Mouse (Mus musculus): ENCODE data around the gene Snx9.

Snx9 gene

DNA sequence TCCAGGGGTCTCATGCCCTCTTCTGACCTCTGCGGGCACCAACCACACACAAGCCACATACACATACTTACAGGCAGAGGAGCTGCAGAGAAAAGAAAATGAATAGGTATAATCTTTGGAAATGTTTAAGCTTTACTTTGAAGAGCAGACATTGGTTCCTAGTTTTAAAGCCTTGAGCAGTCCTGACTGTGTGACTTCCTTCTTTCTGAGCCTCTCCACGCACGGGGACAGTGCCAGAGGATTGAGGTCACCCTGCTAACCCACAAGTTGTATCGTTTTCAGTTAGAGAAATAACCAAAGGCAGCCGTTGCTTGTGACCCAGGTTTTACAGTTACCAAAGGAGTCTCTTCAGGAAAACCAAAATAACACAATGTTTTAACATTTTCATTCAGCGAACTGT, 87.9 kb downstream of the Snx9 start:
- DNase-seq (ENCODE audit: low spot score in 2 of 2), result no peak

DNA sequence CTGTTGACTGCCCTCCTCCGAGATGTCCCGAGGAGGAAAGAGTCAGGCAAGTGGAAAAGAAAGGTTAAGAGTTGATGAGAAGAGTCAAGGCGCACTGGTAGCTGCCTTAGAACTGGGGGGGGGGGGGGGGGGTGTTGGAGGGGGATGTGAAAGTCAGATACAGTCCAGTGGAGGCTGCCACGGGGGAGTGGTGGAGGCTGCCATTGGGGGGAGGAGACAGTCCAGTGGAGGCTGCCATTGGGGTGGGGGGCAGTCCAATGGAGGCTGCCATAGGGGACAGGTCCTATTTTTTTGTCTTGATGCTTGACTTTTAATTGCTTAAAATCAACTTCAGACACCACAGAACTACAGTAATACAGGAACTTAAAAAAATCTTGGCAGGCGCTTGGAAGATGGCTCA, 91.0 kb downstream of the Snx9 start:
- no peak for DNase-seq (ENCODE audit: low spot score in 2 of 2)

DNA sequence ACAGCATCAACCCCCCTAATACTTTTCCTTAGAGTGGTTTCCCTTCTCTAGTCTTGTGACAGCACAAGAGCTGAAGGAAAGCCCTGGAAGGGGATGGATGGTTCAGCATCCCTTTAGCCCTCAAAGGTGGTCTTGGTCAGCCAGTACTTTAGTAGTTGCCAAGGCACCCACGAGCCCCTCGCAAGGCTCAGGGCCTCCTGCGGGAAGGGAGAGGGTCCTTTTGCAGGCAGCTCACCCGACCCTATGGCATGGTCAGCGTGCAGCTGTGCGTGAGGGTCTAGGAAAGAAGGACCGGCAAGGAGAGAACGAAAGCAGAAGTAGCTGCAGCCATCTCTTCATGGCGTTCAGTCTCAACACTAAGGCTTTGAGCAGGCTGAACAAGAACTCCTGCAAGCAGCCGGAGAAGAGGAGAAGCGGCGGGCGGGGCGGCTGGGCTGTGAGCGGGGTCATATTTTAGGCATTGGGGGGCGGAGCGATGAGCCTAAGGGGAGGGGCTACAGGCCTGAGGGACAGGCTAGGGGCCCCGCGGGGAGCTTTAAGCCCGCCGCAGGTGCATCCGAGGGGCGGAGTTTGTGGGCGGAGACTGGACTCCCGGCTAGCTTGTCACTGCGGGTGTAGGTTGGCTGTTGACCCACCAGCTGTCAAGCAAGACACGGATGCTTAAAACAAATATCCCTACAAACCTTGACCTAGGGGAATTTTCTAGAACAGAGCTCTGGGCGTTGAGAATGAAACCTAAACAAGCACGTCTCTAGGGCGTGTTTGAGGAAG, 93.6 kb downstream of the Snx9 start:
- DNase-seq (ENCODE audit: low spot score in 2 of 2), result peak; percentile 45 to 54

DNA sequence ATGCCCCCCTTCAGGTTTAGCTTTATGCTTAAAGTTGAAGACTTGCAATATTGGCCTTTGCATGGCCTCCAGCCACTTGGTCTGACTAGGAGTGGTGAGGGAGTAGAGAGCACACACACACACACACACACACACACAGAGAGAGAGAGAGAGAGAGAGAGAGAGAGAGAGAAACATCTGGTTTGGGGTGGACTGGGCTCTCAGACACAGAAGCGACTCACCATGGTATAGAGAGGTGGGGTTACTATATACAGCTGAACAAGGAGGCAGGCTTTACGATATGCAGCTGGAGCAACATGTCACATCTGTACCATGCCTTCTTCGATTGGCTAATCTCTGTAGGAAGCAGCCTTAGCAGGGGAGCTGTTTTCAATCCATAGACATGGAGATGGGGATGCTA, 94.6 kb downstream of the Snx9 start:
- DNase-seq (ENCODE audit: low spot score in 2 of 2), result no peak

DNA sequence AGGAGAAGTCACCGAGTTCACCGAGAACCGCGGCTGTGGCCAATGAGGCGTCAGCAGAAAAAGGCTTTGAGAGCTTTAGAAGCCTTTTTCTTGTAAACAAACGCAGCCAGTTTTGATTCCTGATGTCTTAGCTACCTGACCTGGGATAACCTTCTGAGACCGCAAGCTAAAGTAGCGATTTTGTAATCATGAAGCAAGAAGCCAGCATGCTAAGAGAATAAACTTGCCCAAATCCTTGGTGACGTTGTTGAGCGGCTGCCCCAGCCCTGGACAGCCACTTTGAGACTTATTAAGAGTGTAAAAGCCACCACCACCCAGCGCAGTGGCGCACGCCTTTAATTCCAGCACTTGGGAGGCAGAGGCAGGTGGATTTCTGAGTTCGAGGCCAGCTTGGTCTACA, 95.1 kb downstream of the Snx9 start:
- DNase-seq (ENCODE audit: low spot score in 2 of 2), result no peak

DNA sequence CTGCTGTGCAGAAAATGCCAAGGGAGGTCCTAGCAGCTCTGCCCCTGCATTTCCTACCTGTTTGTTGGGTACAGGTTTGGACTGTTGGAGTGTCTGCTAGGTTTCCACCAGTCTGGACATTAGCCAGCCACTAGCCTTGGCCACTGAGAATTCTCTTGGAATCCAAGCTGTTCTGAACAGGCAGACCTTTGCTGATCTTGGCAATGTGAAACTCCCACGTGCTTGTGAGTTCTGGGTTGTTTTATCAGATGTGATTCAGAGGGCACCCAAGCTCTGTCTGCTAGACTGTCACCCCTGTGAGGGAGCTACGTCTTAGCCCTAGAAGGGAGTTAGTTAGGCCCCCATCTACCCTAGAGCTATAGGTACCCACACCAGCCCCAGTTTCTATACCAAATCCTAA, 96.3 kb downstream of the Snx9 start:
- no peak for DNase-seq (ENCODE audit: low spot score in 2 of 2)

DNA sequence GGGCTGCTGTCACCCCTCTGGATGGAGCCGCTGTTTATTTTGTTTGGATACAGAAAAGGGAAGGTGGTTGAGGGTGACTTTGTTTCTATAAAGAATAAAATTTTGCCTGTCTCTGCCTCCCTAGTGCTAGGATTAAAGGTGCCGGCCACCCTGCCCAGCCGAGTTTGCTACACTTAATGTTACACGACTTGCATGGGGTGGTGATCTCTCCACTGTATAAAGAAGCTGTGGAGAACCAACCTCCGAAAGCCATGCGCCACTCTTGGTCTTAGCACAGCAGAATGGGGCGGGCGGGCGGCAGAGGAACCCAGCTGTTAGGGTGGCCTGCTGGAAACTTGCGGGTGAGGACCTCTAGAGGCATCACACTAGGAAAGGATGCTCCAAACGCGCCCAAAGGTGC, 98.7 kb downstream of the Snx9 start:
- DNase-seq (ENCODE audit: low spot score in 2 of 2), result no peak

DNA sequence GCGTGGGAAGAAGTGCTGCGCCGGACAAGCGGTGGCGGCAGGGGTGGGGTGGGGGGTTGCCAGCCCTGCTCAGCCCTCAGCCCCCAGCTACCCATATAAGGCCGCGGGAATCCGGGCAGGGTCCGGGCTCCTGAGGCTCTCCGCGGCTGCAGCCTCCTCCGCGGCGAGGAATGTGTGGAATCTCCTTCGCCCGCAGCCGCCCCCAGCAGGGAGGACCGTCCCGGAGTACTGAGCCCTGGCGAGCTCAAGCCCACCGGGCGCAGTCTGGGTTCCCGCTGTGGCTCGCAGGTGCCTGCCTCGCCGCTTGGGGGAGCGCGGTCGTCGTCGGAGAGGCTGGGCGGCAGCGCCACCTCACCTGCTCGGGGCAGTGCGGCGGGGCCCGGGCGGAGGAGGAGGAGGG, 99.7 kb downstream of the Snx9 start:
- DNase-seq (ENCODE audit: low spot score in 2 of 2), result peak; percentile 58 to 63

DNA sequence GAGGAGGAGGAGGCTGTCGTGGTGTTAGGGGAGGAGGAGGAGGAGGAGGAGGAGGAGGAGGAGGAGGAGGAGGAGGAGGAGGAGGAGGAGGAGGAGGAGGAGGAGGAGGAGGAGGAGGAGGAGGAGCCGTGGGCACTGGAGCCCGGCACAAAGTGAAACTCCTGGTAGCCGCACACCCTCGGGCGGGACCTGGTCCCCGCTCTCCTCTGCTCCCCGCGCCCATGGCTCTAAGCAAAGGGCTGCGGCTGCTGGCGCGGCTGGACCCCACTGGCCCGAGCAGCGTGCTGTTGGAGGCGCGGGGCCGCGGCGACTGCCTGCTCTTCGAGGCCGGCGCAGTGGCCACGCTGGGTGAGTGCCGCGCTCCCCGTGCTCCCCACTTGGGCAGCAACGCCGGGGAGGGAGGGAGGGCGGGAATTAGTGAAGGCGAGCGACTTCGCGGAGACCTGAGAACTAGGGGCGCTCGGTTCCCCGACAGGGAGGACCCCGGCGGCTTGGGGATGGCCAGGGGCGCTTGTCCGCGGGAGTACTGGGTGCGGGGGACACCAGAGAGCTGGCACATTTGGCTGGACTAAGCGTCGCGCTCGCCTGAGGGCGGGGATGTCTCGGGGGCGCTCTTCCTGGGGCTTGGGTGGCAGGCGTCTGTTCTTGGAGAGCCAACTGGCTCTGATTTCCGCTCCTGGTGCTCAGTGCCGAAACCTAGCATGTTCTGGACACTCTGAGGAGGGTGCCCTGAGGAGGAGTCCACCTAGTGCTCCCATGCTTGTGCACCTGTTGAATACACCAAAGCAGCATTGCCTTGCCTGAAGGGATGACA, 100.3 kb downstream of the Snx9 start, which contains the start of gene Synj2:
TSS of gene Synj2 (plus strand) at position 51 of the 814 bp plus-strand sequence.
- no peak for DNase-seq (ENCODE audit: low spot score in 2 of 2)

DNA sequence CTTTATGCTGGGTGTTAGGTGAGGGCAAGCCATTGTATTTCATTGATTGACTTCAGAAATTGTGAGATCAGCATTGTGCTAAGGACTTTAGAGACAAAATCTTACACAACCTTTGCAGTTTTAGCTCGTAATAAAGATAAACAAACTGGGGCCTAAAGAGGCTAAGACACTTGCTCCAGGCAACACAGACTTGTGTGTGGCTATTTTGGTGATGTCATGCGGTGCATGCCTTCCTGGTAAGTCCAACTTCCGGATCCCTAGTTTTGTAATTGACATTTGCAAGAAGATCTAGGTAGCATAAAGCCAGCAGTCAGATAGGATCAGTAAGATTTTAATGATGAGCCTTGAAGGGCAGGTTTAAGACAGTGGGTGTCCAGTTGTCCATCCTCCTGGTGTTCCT, 101.0 kb downstream of the Snx9 start:
- no peak for DNase-seq (ENCODE audit: low spot score in 2 of 2)

DNA sequence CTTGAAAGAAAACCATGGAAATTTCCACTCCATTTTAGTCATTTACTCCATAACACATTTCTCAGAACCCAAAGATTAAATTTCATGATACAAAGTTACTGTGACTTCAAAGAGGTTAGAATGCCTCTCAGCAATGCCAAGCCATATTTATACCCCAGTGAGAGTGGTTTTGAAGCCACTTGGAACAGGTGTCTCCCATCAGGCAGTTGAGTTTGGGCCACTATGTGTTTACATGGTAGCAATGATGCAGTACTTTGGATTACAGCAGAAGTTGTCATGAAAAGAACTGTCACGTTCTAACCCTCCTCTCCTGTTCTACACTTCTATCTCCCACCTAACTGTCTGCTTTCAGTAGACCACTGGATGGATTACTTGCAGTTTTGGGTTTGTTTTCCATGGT, 101.9 kb downstream of the Snx9 start:
- DNase-seq (ENCODE audit: low spot score in 2 of 2), result no peak

DNA sequence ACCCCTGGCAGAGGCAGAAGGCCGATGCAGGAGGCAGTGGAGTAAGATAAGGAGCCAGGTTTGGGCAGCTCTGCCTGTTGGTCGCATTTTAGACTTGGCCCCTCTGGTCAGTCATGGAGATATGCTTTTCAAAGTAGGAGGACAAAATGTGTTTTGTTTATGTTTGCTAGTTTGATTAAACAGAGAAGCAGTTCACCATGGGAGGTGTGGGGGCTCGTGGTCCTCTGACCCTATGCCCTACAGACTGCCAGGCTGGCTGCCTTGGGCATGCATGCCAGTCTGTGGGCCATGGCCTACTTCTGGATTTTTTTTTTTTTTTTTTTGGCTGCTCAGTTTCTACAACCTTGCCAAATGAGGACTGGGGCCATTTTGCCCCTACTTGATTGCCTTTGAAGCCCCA, 105.9 kb downstream of the Snx9 start:
- DNase-seq (ENCODE audit: low spot score in 2 of 2), result no peak

DNA sequence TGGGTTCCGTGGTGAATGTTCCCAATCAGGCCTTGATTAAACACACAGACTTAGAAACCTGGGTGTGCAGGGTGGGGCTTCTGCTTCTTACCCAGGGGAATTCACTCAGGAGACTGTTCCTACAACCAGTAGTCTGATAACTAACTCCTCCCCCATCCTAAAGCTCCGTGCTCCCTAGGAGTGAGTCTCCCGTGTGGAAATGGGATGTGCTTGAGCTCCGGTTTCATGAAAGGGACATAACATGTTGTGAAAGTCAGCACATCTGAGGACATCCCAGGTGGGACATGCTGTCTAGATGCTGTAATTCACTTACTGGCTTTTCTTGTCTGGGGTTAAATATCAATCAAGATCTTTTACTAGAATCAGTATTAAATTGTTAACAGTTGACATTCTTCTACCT, 111.3 kb downstream of the Snx9 start:
- no peak for DNase-seq (ENCODE audit: low spot score in 2 of 2)

DNA sequence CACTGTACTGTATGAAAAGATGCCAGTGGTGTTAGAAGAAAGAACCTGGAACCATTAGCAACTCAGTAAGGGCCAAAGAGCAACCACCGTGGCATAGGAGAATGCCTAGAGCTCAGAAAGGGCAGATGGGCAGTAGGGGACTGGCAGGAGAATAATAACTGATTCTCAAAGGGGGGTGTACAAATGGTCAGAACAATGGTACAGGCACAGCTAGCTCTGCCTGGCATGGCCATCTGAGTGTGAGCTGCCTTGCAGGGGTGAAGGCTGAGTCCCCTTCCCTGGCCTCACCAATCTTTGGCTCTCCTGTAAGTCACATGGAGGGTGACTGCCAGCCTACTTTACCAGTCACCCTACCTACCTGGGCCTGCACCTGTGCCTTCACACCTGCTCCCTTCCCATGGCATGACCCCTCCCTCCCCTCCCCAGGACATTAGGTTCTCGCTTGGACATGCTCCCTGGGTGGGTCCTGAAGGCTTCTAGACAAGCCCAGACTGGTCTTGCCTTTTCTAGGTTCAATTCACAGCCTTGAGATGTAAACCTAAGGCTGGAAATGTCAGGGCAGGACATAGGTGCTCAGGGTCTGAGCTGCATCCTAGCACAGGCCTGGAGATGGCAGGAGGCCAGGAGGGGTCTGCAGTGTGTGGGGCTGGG, 115.3 kb downstream of the Snx9 start:
- DNase-seq (ENCODE audit: low spot score in 2 of 2), result no peak

DNA sequence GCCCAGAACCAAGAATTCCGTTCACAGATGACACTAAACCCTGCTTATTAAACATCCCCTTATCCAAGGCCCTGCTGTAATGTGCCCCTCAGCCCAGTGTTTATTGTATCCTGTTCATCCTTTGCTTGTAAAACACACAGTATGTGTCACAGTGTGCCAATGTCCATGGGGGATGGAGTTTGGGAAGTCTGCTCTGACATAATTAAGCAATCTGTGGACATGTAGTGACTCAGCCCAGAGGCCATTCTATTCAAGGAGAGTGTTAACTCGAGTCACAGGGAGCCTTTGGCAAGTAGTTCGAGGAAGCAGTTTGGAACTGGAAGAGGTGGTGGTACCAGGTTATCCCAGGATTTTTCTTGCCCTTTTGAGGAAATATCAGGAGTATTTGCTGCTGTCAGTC, 116.0 kb downstream of the Snx9 start:
- DNase-seq (ENCODE audit: low spot score in 2 of 2), result no peak

DNA sequence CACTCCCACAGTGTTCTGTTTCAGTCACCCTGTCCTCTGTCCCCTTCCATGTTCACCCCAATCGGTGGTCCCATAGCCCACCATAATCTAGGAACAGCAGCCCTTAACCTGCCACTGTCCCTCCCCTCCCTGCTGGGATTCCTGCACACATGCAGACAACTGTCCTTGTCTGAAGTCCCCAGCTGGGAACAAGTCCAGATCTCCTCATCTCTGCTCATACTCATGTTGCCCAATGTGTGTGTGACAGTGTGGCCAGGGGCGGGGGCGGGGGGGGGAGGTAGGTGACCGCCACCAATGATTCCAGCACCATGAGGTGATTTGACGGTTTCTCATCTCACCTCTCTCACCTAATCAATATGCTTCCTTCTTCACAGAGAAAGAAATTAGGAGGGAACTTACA, 117.1 kb downstream of the Snx9 start:
- no peak for DNase-seq (ENCODE audit: low spot score in 2 of 2)

DNA sequence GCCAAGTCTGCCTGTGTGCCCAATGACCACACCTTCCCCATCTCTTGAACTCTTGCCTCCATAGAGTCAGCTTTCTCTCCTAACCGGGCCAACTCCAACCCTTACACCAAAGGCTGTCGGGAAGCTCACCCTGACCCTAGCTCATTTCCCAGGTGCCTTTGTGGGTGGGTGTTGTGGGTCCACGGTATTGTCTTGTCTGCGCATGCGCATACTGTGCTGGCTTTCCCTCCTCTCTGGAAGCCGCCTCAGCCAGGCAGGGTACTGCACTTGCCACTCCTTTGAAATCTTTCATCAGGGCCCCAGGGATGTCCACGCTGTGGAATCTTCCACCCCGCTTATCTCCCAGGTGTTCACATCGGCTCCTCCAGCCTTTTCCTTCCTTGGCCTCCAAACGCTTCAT, 117.5 kb downstream of the Snx9 start:
- DNase-seq (ENCODE audit: low spot score in 2 of 2), result no peak

DNA sequence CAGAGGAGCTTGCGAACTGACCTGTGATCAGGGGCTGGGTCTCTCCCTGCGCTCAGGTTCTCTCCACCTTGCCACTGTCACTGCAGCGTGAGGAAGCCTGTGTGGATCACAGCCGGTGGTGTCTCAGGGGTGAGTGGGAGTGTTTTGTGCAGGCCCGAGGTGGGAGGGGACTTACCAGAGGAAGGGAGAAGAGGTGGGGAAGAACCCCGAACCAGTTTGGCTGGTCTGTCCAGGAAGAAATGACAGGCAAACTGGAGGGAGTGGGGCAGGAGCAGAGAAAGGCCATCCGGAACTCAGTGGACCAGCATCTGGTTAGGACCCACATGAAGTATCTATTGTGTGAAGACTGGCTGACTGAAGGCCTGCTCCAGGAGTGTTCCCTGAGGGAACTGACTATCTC, 118.0 kb downstream of the Snx9 start:
- no peak for DNase-seq (ENCODE audit: low spot score in 2 of 2)

DNA sequence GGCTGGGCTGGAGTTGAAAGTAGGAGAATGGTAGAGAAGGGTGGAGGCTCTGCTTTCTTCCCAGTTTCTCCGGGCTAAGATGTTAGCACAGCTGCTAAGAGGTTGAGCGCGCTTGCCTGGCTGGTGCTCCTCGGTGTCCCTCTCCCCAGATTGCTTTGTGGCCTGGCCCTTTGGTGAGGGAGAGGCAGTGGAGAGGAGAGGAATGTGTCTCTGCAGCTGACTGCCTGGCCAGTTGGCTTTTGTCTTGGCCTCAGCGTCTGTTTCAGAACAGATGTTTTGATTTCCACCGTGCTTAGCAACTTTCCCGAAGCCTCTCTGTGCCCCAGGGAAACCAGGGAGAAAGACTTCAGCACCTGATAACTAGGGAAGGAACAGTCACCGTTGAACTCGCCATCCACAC, 118.7 kb downstream of the Snx9 start:
- no peak for DNase-seq (ENCODE audit: low spot score in 2 of 2)

DNA sequence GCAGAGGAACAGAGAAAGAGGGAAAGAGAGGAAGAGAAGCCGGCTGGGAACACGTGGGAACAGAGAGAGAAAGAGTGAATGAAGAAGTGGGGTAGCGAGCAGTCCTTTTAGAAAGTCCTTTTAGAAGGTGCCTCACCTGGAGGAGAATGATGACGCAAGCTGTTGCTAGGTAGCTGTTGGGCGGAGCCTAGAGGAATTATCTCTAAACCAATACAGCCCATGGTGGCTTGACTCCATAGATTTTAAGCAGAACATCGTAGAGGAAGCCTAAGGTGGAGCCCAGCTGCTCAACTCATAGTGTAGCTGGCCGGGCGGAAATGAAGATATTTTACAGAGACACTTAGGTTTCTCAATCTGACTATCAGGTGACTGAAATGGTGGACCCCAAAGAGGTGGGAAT, 122.6 kb downstream of the Snx9 start:
- no peak for DNase-seq (ENCODE audit: low spot score in 2 of 2)

DNA sequence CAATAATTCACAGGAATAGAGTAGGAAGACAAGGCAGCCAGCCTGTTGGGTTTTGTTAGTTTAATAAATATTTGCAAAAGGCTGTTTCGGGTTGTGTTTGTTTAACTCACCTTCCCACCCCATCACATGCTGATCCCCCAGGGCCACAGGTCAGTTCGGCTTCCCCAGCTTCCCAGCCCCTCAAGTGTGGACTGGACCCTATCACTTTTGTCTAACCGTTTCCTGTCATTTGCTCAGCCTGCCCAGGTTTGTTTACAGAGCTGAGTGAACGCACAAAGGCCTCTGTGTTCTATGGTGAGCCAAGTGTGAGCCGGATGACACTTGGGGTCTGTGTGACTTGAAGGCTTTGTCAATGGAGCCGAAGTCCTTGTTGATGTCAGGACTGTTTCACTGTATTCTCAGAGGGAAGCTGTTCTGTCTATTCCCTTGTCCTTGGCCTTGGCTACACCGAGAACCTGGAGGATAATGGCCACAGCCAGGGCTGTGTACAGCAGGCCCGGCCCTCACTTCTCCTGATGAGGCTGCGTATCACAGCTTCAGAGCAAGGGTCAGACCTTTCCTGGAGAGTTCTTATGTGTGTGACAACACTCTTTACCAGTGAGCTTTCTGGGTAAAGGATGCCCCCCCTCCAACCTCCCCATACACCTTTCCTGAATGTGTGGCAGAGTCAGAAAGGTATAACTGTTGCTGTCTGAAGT, 124.1 kb downstream of the Snx9 start:
- DNase-seq (ENCODE audit: low spot score in 2 of 2), result no peak

DNA sequence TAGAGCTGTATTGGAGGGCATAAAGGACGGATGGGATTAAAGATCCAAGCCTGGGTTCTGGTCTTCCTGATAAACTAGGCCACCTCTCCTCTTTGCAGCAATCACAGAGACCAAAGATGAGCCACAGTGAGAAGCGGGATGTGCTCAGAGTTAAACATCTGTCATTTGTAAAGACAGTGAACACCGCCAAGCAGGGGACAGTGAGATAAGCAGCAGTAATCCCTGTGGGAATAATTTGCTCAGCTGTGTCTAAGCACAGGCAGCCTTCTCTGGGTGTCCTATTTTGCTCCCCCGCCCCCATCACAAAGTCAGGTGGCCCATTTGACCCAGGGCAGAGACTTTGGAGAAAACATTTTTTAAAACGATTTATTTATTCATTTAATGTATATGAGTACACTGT, 125.6 kb downstream of the Snx9 start:
- no peak for DNase-seq (ENCODE audit: low spot score in 2 of 2)

Measured in frontal cortex, postnatal 36 days (tissue).